Mouse (Mus musculus) stomach, postnatal 0 days (tissue): ENCODE measurements around the gene Phlda1.

Experiments used
- CTCF ChIP-seq: IDR thresholded peaks from 2 replicates; pipeline ENCODE4 v1.5.1; 2016; ENCODE audit warnings: antibody characterized with exemption, low read depth, mild to moderate bottlenecking, moderate library complexity
- EP300 ChIP-seq: optimal IDR thresholded peaks from 2 replicates; pipeline ENCODE3; 2016; ENCODE audit warnings: antibody characterized with exemption

DNA sequence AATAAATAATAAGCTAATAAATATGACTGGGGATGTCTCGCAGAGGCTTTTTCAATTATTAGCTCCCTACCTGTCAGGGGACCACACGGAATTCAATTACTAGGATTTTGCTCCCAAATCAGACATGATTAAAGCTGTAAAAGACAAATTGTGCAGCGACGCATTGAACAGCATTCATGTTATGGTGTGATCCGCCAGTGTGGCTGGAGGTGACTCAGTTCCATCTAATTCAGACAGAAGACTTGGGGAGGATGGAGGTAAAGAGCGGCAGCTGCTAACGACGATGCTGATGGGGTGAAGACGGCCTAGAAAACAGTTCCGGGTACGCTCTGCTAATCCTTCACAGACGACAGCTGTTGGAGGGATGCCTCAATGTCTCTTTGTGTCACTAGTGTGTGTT, 17.8 kb downstream of the Phlda1 start:
- TF ChIP-seq CTCF (no peak), EP300 (no peak)
